In the genomic region with DNA sequence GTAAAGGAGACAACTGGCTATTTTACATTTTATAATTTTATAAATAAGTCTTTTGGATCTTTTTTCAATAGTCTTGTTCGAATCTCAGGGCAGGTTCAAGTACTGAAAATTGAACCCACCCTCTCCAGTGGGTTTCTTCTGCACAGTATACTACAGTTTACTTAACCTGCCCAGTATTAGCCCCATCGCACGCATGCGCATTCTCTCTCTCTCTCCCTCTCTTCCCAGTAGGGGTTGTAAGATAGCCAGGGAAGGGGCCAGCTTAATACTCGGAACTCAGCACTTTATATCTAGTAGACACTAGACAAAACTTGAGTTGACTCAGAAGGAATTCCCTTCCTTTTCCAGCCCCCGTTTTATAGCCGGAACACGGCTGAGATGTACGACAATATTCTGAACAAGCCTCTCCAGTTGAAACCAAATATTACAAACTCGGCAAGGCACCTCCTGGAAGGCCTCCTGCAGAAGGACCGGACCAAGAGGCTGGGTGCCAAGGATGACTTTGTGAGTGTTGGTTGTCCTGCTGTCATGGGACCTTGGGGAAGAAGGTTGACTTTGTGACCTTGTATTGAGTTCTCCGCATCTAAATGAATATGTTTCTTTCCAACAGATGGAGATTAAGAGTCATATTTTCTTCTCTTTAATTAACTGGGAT, we compare ENCODE assay signal across 11 mouse cellular contexts.
DNase-seq lines count a peak whose midpoint lies in the region; ATAC-seq and TF ChIP-seq lines count a peak whose summit lies in the region.
"Had no signal": no experiment of that assay in that cellular context is flagged by ENCODE, and none has a peak within 500 bp of the region (broad histone marks: within the 10 kb centered on the region; RNA-seq: fewer than 3 reads in every experiment).

No protein-coding gene starts in this region.

- TF ChIP-seq CTCF in liver, adult 2 months (IDR thresholded peaks at IDR 0.05; ENCODE audit: low read depth, low read length) = no peak

- 75% methylated on average over 12 of the region's 12 CpGs for WGBS in liver, adult 2 months
- 86% methylated on average over 12 of the region's 12 CpGs for WGBS in liver, embryonic 12.5 days (ENCODE audit: insufficient replicate concordance)
- 86% methylated on average over 12 of the region's 12 CpGs for WGBS in embryonic facial prominence, embryonic 15.5 days
- 81% methylated on average over 12 of the region's 12 CpGs for WGBS in limb, embryonic 15.5 days
- 88% methylated on average over 12 of the region's 12 CpGs for WGBS in forebrain, embryonic 12.5 days
- WGBS in forebrain, embryonic 14.5 days = 91% methylated on average over 12 of the region's 12 CpGs

- no peak overlapping the region for H3K4me2 ChIP-seq in liver, embryonic 12.5 days
- peak overlapping the region; percentile 74 for H3K4me2 ChIP-seq in embryonic facial prominence, embryonic 15.5 days (replicated peaks)
- peak overlapping the region; percentile 0 for H3K4me2 ChIP-seq in limb, embryonic 15.5 days
- no peak overlapping the region for H3K4me2 ChIP-seq in forebrain, embryonic 12.5 days
- H3K4me2 ChIP-seq in forebrain, embryonic 14.5 days (ENCODE audit: low read length) = no peak overlapping the region

- no peaks in the 10 kb centered on the region for H3K9me3 ChIP-seq in liver, embryonic 12.5 days (replicated peaks)
- H3K9me3 ChIP-seq in embryonic facial prominence, embryonic 15.5 days (replicated peaks) = no peaks in the 10 kb centered on the region
- no peaks in the 10 kb centered on the region for H3K9me3 ChIP-seq in limb, embryonic 15.5 days
- no peaks in the 10 kb centered on the region for H3K9me3 ChIP-seq in forebrain, embryonic 12.5 days
- no peaks in the 10 kb centered on the region for H3K9me3 ChIP-seq in forebrain, embryonic 14.5 days (replicated peaks; ENCODE audit: control insufficient read depth, low read length)
- H3K9me3 ChIP-seq: neural tube, embryonic 15.5 days had no signal

- no peaks in the 10 kb centered on the region for H3K79me2 ChIP-seq in liver, adult 2 months (ENCODE audit: control insufficient read depth, insufficient read depth, low read length)

- no peak overlapping the region for H3K27ac ChIP-seq in liver, adult 2 months (replicated peaks; ENCODE audit: insufficient read depth, low read depth, low read length)
- no peak overlapping the region for H3K27ac ChIP-seq in liver, embryonic 12.5 days
- H3K27ac ChIP-seq in embryonic facial prominence, embryonic 15.5 days (replicated peaks) = no peak overlapping the region
- no peak overlapping the region for H3K27ac ChIP-seq in limb, embryonic 15.5 days
- no peak overlapping the region for H3K27ac ChIP-seq in forebrain, embryonic 12.5 days
- no peak overlapping the region for H3K27ac ChIP-seq in forebrain, embryonic 14.5 days (ENCODE audit: low read depth, low read length)
- H3K27ac ChIP-seq: neural tube, embryonic 15.5 days had no signal

- no peak for ATAC-seq in liver, embryonic 12.5 days
- no peak for ATAC-seq in embryonic facial prominence, embryonic 15.5 days (ENCODE audit: insufficient number of reproducible peaks, low FRiP score, low TSS enrichment, low read depth)
- no peak for ATAC-seq in limb, embryonic 15.5 days (ENCODE audit: insufficient number of reproducible peaks, low FRiP score, low TSS enrichment, low read depth)
- ATAC-seq in forebrain, embryonic 12.5 days (ENCODE audit: low FRiP score) = no peak
- no peak for ATAC-seq in forebrain, embryonic 14.5 days

- H3K27me3 ChIP-seq in liver, adult 2 months (ENCODE audit: control insufficient read depth, insufficient read depth, low read length) = no peaks in the 10 kb centered on the region
- peaks cover 17% of the 10 kb centered on the region for H3K27me3 ChIP-seq in liver, embryonic 12.5 days (replicated peaks)
- no peaks in the 10 kb centered on the region for H3K27me3 ChIP-seq in embryonic facial prominence, embryonic 15.5 days
- no peaks in the 10 kb centered on the region for H3K27me3 ChIP-seq in limb, embryonic 15.5 days
- peaks cover 9% of the 10 kb centered on the region for H3K27me3 ChIP-seq in forebrain, embryonic 12.5 days
- peaks cover 4% of the 10 kb centered on the region for H3K27me3 ChIP-seq in forebrain, embryonic 14.5 days (replicated peaks; ENCODE audit: control insufficient read depth, insufficient read depth, low read length)
- H3K27me3 ChIP-seq: neural tube, embryonic 15.5 days had no signal

- peak overlapping the region; percentile 39 for H3K9ac ChIP-seq in liver, adult 2 months (ENCODE audit: low read depth, low read length)
- H3K9ac ChIP-seq in liver, embryonic 12.5 days = no peak overlapping the region
- H3K9ac ChIP-seq in embryonic facial prominence, embryonic 15.5 days = no peak overlapping the region
- H3K9ac ChIP-seq in limb, embryonic 15.5 days = no peak overlapping the region
- H3K9ac ChIP-seq in forebrain, embryonic 12.5 days = no peak overlapping the region
- no peak overlapping the region for H3K9ac ChIP-seq in forebrain, embryonic 14.5 days (ENCODE audit: low read length)
- H3K9ac ChIP-seq: neural tube, embryonic 15.5 days had no signal

- no peak for TF ChIP-seq POLR2A in liver, adult 2 months (IDR thresholded peaks at IDR 0.05; ENCODE audit: extremely low read depth, insufficient read depth, low read length)

- DNase-seq in gastrocnemius, adult 18-20 months (ENCODE audit: low spot score) = peak; percentile 74
- no peak for DNase-seq in gastrocnemius, postnatal 25 days
- DNase-seq in liver, adult 2 months (ENCODE audit: extremely low read depth, low read depth, low spot score) = no peak
- DNase-seq in forebrain, embryonic 14.5 days (ENCODE audit: low spot score) = no peak
- DNase-seq: lung, adult 18-20 months had no signal

- H3K36me3 ChIP-seq in liver, adult 2 months (ENCODE audit: control insufficient read depth, insufficient read depth, low read length) = peaks cover 36% of the 10 kb centered on the region
- H3K36me3 ChIP-seq in liver, embryonic 12.5 days = peaks cover 31% of the 10 kb centered on the region
- H3K36me3 ChIP-seq in embryonic facial prominence, embryonic 15.5 days = peaks cover 13% of the 10 kb centered on the region; the same call in 1 of the 2 replicates
- peaks cover 24% of the 10 kb centered on the region for H3K36me3 ChIP-seq in limb, embryonic 15.5 days
- peaks cover 7% of the 10 kb centered on the region; the same call in 1 of the 2 replicates for H3K36me3 ChIP-seq in forebrain, embryonic 12.5 days (replicated peaks)
- peaks cover 6% of the 10 kb centered on the region; the same call in 1 of the 2 replicates for H3K36me3 ChIP-seq in forebrain, embryonic 14.5 days (ENCODE audit: control insufficient read depth, insufficient read depth, low read length)

- peaks cover 9% of the 10 kb centered on the region; the same call in 1 of the 2 replicates for H3K4me1 ChIP-seq in liver, adult 2 months (ENCODE audit: control insufficient read depth, insufficient read depth, low read length)
- peaks cover 23% of the 10 kb centered on the region for H3K4me1 ChIP-seq in liver, embryonic 12.5 days
- H3K4me1 ChIP-seq in embryonic facial prominence, embryonic 15.5 days = peaks cover 33% of the 10 kb centered on the region
- H3K4me1 ChIP-seq in limb, embryonic 15.5 days = peaks cover 26% of the 10 kb centered on the region
- H3K4me1 ChIP-seq in forebrain, embryonic 12.5 days = peaks cover 4% of the 10 kb centered on the region
- H3K4me1 ChIP-seq in forebrain, embryonic 14.5 days (ENCODE audit: control insufficient read depth, insufficient read depth, low read length) = peaks cover 6% of the 10 kb centered on the region; the same call in 1 of the 2 replicates

- H3K4me3 ChIP-seq in liver, adult 2 months (ENCODE audit: insufficient read depth, low read depth, low read length) = peak overlapping the region; percentile 56
- no peak overlapping the region for H3K4me3 ChIP-seq in liver, embryonic 12.5 days
- peak overlapping the region; percentile 54 for H3K4me3 ChIP-seq in embryonic facial prominence, embryonic 15.5 days (replicated peaks)
- 0 out of 2 replicates have a peak overlapping the region, but pooled peaks have one; percentile 1 for H3K4me3 ChIP-seq in limb, embryonic 15.5 days
- H3K4me3 ChIP-seq in forebrain, embryonic 12.5 days (replicated peaks) = no peak overlapping the region
- H3K4me3 ChIP-seq in forebrain, embryonic 14.5 days (ENCODE audit: low read depth, low read length) = no peak overlapping the region
- H3K4me3 ChIP-seq: erythroblast, embryonic 14.5 days had no signal

Comparison
In these comparisons a context has a peak if more than half of its experiments do, and no peak if none do; other contexts are left out.
1. H3K4me3 ChIP-seq: peak in liver, adult 2 months (single experiment), embryonic facial prominence, embryonic 15.5 days (single experiment) and limb, embryonic 15.5 days (single experiment); none in liver, embryonic 12.5 days (single experiment), forebrain, embryonic 12.5 days (single experiment) and forebrain, embryonic 14.5 days (single experiment).
2. H3K4me2 ChIP-seq: peak in embryonic facial prominence, embryonic 15.5 days (single experiment) and limb, embryonic 15.5 days (single experiment); none in liver, embryonic 12.5 days (single experiment), forebrain, embryonic 12.5 days (single experiment) and forebrain, embryonic 14.5 days (single experiment).